Mouse (Mus musculus) retina, postnatal 7 days (tissue): ENCODE data around the gene Vmn1r198.
"Not testable (repeated sequence)": the region's sequence is repeated elsewhere in the genome, so short reads cannot be mapped to it uniquely, and the experiment has no call there.

Experiments used
- DNase-seq: peaks from one replicate; pipeline ENCODE4 v3.0.0-alpha.2; 2012; ENCODE audit warnings: low read depth, low spot score

Vmn1r198 gene

DNA sequence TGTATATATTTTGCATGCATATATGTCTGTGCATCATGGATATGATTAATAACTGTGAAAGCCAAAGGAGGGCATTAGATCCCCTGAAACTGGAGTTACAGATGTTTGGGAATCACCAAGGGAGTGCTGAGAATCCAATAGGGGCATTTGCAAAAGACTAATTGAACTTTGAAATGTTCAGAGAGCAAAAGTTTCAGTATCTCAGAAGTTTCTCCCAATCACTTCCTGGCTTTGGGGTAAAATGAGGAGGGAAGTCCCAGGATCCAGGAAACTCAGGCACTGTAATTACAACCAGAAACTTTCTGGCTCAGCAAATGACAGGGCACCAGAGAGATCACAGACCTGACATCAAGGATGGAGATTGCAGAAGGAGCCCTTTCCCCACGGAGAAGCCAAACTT is at the start of gene Vmn1r198:
TSS of gene Vmn1r198 (plus strand) at position 301 of the 400 bp plus-strand sequence.
- no peak for DNase-seq

DNA sequence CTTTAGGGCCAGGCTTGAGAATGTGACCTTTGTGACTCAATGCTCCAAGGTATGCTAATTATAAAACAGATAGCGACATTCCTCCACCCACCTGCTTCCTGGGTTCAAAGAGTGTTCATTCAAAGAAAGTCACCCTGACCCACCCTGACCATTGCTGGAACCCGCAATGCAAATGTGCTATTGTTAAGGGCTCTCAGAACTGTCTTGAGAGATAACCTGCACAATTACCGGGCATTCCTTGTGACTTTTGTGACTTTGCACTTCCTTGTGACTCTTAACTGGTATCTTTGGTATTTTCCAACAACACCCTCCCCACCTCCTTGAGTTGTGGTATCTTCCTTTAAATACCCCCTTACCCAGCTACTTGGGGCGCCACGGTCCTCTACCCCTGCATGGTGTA is 42.1 kb upstream of the Vmn1r198 start:
- DNase-seq = not testable (repeated sequence)

DNA sequence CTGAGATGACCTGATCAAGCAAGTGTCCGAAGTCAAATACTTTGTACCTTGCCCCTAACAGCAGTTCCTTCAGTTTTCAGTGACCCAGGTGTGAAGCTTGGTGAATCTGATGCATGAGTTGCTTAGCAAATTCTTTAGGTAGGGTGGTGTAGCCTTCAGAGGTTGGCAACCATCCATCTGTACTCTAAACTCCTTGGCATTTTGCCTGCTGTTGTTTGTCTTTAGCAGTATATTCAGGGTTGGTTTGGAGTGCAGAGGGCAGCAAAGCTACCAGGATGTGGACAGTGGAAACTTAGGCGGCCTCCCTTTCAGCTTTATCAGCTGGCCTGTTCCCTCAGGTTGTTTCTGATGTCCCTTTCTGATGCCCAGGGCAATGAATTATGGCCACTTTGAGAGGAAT is 34.8 kb upstream of the Vmn1r198 start:
- DNase-seq = no peak

DNA sequence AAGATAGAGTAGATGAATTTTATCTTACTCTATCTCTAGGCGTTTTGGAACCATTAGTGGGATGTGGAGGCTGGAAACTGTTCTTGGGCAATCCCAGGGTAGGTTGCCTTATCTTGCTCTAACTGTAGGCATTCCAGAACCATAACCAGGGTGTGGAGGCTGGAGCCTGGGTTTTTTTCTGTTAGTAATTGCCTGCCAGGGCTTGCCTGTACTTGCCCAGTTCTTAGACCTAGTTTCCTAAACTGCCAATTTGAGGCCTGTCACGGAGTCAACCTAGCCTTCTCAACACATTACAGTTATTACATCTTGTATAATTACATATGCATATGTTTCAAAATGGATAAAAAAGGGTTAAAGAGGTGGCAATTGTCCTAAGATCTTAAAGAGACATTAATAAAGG is 32.8 kb upstream of the Vmn1r198 start:
- no peak for DNase-seq

DNA sequence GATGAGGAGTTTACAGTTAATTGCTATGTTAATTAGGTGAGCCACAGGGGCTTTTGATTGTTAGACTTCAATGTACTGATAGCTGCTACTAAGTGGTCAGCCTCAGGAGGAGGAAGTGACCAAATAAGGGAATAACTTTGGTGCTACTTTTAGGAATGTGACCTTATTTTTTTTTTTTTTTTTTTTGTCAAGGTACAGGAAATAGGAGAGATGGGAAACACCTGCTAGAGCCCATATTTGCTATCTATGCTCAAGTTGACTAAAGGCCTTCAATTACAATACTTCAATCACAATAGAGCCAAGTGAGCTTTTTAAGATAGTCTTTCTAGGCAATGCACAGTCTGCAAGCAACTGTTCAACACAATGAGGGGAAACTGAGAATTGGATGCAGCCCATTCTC is 30.1 kb upstream of the Vmn1r198 start:
- DNase-seq = no peak

DNA sequence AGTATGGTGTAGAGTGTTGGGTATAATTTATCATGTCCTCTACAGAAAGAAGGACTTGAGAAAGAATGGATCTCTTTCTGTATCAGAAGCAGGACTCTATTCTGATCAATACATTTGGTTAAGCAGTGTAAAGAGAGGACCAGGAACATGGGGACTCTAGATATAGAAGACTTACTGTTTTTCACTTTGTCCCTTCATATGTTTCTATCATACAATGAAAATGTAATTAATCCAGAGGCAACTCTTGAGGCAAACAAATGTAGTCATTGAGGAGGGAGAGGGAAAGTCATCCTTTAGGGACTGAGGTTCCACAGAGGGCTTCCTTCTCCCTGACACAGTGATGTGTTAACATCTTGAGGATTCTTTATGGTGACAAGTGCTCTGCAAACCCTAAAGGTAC is 25.9 kb upstream of the Vmn1r198 start, which contains the start of gene Vmn1r197:
TSS of gene Vmn1r197 (plus strand) at position 301 of the 400 bp plus-strand sequence.
- no peak for DNase-seq

DNA sequence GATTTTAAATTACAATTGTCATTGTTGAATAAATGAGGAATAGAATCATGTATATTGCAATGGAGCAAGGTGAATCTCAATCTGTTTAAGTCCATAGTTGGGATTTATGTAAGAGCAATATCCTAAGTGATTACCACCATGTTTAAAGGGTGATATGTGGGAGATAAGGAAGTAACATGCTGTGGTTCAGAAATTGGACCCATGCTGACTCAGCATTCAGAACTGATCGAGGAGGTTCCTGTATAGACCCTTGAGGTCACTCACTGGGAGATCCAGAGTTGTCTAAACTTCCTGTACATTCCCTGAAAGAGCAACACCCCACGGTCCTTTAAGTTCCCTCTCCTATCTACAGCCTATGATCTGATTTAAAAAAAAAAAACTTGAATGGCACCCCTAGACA is 16.9 kb upstream of the Vmn1r198 start:
- DNase-seq = no peak

DNA sequence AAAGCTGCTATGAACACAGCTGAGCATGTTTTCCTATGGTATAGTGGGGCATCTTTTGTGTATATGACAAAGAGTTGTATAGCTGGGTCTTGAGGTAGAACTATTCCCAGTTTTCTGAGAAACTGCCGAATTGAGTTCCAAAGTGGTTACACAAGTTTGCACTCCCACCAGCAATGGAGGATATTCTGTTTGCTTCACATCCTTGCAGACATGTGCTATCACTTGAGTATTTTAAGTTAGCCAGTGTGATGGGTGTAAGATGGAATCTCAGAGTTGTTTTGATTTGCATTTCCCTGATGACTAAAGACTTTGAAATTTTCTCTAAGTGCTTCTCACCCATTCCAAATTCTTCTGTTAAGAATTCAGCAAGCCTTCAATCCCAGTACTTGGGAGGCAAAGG is 14.6 kb upstream of the Vmn1r198 start:
- no peak for DNase-seq

DNA sequence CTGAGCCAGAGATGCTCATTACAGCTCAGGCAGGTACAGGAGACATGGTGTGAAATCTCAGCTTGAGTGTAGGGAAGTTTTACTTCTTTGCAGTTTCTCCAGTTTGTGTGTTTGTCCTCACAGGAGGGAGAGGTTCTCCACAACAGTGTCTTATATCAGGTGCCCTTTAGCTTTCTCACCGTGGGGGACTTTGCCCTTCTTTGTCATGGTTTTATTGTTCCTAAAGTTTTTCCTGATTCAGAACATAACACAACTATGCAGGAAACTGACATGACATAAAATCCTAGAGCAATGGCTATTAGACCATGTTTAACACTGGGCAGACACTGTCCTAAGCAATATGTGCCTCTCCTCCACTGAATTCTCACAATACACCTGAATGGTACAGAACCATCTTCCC is 649 bp downstream of the Vmn1r198 start:
- no peak for DNase-seq

DNA sequence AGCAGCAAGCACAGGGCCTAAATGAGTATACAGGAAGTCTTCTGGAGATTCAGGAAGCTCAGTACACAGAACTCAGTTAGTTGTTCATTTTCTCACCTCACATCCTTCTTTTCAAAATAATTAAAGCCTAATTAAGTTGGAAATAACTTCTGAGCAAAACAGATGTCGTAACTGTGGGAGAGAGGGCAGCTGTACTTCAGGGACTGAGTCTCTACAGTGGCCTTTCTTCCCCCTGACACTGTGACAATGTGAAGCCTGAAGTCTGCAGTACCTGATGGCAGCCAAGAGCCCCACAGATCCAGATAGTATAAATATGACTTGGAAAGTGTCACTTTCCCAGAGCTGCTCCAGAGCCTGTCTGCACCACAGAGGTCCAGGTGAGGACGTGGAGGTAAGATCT is 29.4 kb downstream of the Vmn1r198 start, which contains the start of gene Vmn1r199:
TSS of gene Vmn1r199 (plus strand) at position 301 of the 400 bp plus-strand sequence.
- DNase-seq = no peak

DNA sequence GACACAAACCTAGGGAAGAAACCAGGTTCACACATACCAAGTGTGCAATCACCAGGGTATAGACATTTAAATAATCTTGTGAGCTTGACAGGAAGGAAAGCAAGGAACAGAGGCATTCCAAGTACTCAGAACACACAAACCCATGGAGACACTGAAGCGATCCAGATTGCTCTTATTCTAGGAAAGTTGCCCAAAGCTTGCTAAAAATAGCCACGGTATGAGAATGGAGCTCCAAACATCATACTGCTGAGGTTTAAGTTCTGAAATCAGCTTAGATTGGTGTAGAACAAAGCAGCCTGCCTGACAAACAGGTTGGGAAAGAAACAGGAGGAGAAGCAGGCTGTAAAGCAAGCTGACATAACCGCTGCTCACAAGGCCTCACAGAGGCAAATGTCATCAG is 31.0 kb downstream of the Vmn1r198 start:
- DNase-seq = not testable (repeated sequence)

DNA sequence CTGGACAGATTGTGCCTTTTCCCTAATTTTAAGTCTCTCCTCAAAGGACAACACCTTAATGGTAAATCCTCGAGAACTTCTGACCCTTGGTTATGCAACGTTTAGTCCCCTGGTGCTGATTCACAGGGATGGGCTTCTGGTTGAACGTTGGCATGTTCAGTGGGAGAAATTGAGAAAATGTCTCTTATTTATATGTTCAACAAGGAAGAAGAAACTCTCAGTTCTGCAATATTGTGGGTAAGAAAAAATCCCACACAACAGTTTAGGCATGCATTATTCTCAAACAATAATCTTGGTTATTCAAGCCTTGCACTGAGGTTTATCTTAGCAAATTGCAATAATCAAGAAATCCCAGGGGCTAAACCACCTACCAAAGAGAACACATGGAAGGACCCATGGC is 33.2 kb downstream of the Vmn1r198 start:
- no peak for DNase-seq

DNA sequence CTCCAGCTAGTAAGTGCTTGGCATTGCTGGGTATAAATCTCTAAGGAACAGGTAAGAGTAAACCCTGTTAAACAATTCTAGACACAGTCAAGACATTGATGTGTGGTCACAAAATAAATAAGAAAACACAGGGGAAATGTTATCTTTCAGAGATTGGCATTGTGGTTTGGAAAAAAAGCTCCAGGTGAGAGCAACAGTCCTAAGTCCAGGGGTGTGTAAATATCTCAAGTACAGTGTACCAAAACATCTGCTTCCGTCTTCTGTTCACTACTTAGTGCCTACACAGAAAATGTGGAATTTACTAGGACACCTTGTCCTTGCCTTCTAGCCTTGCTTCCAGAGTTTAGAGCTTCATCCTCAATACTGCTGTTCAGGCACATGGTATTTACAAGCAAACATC is 36.9 kb downstream of the Vmn1r198 start:
- no peak for DNase-seq

DNA sequence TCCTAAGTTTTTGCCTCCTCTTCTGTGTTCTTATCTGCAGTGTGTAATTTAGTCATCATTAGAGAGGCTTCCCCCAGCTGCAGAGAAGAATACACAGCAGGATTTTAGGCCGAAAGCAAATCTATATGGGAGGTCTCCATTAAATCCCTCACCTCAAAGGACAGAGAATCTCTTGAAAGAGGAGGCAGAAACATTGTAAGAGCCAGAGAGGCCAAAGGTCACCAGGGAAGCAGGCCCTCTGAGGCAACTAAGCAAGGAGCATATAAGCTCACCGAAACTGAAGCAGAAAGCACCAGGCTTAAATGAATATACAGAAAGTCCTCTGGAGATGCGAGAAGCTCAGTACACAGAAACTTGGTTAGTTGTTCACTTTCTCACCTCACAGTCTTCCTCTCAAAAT is 39.9 kb downstream of the Vmn1r198 start, which contains the start of gene Vmn1r200:
TSS of gene Vmn1r200 (plus strand) at position 301 of the 400 bp plus-strand sequence.
- DNase-seq = no peak

DNA sequence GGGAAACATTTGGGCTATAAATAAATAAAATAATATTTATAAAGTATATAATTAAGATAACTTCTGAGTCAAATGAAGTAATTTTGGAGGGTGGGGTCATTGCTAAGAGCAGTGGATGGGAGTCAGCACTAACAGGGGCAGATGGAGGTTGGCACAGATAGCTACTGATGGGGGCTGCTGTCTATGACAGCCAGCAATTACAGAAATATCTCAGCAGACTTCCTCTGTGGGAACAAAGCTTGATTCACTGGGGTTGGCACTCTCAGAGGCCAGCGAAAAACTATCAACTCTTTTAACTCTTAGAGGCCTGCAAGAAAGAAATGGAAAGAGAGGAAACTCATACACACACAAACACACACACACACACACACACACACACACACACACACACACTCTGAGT is 52.8 kb downstream of the Vmn1r198 start:
- DNase-seq = no peak
